9 mouse cellular contexts compared by ENCODE assay signal in the genomic region with DNA sequence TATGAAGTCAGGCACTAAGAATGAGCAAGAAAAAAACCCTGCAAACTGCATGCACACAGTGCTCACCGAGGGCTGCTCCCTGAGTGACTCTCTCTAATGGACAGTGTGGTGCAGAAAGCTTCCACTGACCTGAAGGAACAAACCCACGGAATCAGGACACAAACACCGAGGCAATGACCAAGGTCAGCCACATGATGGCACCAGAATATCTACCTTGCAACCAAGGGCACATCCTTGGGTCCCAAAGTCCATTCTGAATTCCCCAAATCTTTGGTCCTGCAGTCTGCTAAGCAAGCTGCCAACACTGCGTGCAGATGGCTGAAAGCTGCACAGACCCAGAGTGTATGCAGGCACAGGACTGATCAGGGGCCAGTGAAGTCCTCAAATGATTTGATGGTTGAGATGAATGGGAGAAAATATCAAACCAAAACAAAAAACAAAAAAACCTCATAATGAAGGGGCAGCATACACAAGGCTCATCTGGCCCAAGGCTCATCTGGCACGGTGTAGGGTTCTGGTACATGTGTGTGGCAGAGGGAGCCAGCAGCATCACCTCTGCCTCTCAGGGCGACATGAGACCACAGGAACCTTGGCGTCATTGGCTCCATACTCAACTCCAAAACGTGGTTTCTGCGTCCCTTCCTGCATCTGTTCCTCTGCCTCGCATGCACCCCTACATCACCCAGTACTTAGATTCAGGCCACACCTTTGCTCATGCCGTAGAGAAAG.
DNase-seq lines count a peak whose midpoint lies in the region; ATAC-seq lines count a peak whose summit lies in the region.
"Had no signal": no experiment of that assay in that cellular context is flagged by ENCODE, and none has a peak within 500 bp of the region (broad histone marks: within the 10 kb centered on the region; RNA-seq: fewer than 3 reads in every experiment).

No protein-coding gene starts in this region.

- no peak overlapping the region for H3K4me3 ChIP-seq in kidney, embryonic 16.5 days (ENCODE audit: low read length)
- H3K4me3 ChIP-seq in embryonic facial prominence, embryonic 14.5 days (ENCODE audit: low read depth, low read length) = no peak overlapping the region
- no peak overlapping the region for H3K4me3 ChIP-seq in lung, embryonic 16.5 days (ENCODE audit: low read length)
- H3K4me3 ChIP-seq: limb, embryonic 12.5 days had no signal

- H3K9ac ChIP-seq in kidney, embryonic 16.5 days (replicated peaks; ENCODE audit: low read length) = no peak overlapping the region
- no peak overlapping the region for H3K9ac ChIP-seq in embryonic facial prominence, embryonic 14.5 days (ENCODE audit: low read depth, low read length)
- H3K9ac ChIP-seq in lung, embryonic 16.5 days (ENCODE audit: low read length) = no peak overlapping the region
- H3K9ac ChIP-seq: limb, embryonic 12.5 days had no signal

- no peak overlapping the region for H3K4me2 ChIP-seq in kidney, embryonic 16.5 days (replicated peaks; ENCODE audit: low read depth, low read length)
- no peak overlapping the region for H3K4me2 ChIP-seq in embryonic facial prominence, embryonic 14.5 days (ENCODE audit: low read depth, low read length)
- H3K4me2 ChIP-seq in lung, embryonic 16.5 days (ENCODE audit: low read depth, low read length) = no peak overlapping the region
- H3K4me2 ChIP-seq: limb, embryonic 12.5 days had no signal

- no peak; the same call in 1 of the 2 replicates for ATAC-seq in kidney, embryonic 16.5 days (ENCODE audit: low FRiP score, low TSS enrichment)
- 0 out of 2 replicates have a peak, but pooled peaks have one; percentile 53 for ATAC-seq in embryonic facial prominence, embryonic 14.5 days (ENCODE audit: low read depth)
- ATAC-seq in lung, embryonic 16.5 days (ENCODE audit: low read depth) = 0 out of 2 replicates have a peak, but pooled peaks have one; percentile 31

- 79% methylated on average over 11 of the region's 11 CpGs for WGBS in kidney, embryonic 16.5 days
- WGBS in embryonic facial prominence, embryonic 14.5 days = 71% methylated on average over 11 of the region's 11 CpGs
- WGBS in lung, embryonic 16.5 days = 76% methylated on average over 11 of the region's 11 CpGs

- DNase-seq in kidney, adult 18-20 months = peak; percentile 64
- peak; percentile 29 for DNase-seq in adrenal gland, postnatal 25 days
- DNase-seq in embryonic facial prominence, embryonic 14.5 days (ENCODE audit: low spot score) = peak; percentile 60
- DNase-seq in kidney, adult 9 months = peak; percentile 61
- DNase-seq in retina, postnatal 1 day = peak; percentile 79
- DNase-seq in spleen, postnatal 10 days (ENCODE audit: low spot score in 2 of 2) = no peak

- no peaks in the 10 kb centered on the region for H3K9me3 ChIP-seq in kidney, embryonic 16.5 days (ENCODE audit: low read length)
- H3K9me3 ChIP-seq in embryonic facial prominence, embryonic 14.5 days (ENCODE audit: control insufficient read depth, low read length) = no peaks in the 10 kb centered on the region
- H3K9me3 ChIP-seq in lung, embryonic 16.5 days (ENCODE audit: control insufficient read depth, low read length) = no peaks in the 10 kb centered on the region
- H3K9me3 ChIP-seq: limb, embryonic 12.5 days had no signal

- peaks cover 21% of the 10 kb centered on the region for H3K36me3 ChIP-seq in kidney, embryonic 16.5 days (ENCODE audit: insufficient read depth, low read length)
- H3K36me3 ChIP-seq in embryonic facial prominence, embryonic 14.5 days (ENCODE audit: control insufficient read depth, insufficient read depth, low read length) = peaks cover 72% of the 10 kb centered on the region
- peaks cover 24% of the 10 kb centered on the region for H3K36me3 ChIP-seq in lung, embryonic 16.5 days (ENCODE audit: control insufficient read depth, insufficient read depth, low read length)

- H3K4me1 ChIP-seq in kidney, embryonic 16.5 days (ENCODE audit: insufficient read depth, low read length) = no peaks in the 10 kb centered on the region
- no peaks in the 10 kb centered on the region for H3K4me1 ChIP-seq in embryonic facial prominence, embryonic 14.5 days (ENCODE audit: control insufficient read depth, insufficient read depth, low read length)
- no peaks in the 10 kb centered on the region for H3K4me1 ChIP-seq in lung, embryonic 16.5 days (replicated peaks; ENCODE audit: control insufficient read depth, insufficient read depth, low read length)
- H3K4me1 ChIP-seq: limb, embryonic 12.5 days had no signal

- no peaks in the 10 kb centered on the region for H3K27me3 ChIP-seq in kidney, embryonic 16.5 days (ENCODE audit: insufficient read depth, low read length)
- no peaks in the 10 kb centered on the region for H3K27me3 ChIP-seq in embryonic facial prominence, embryonic 14.5 days (replicated peaks; ENCODE audit: control insufficient read depth, insufficient read depth, low read length)
- H3K27me3 ChIP-seq in lung, embryonic 16.5 days (ENCODE audit: control insufficient read depth, insufficient read depth, low read depth, low read length) = no peaks in the 10 kb centered on the region
- H3K27me3 ChIP-seq: limb, embryonic 12.5 days had no signal

- no peak overlapping the region for H3K27ac ChIP-seq in kidney, embryonic 16.5 days (ENCODE audit: low read length)
- H3K27ac ChIP-seq in embryonic facial prominence, embryonic 14.5 days (replicated peaks; ENCODE audit: low read depth, low read length) = no peak overlapping the region
- no peak overlapping the region for H3K27ac ChIP-seq in lung, embryonic 16.5 days (ENCODE audit: low read length)
- H3K27ac ChIP-seq: limb, embryonic 12.5 days had no signal

Comparison
In these comparisons a context has a peak if more than half of its experiments do, and no peak if none do; other contexts are left out.
1. DNase-seq: peak in kidney, adult 18-20 months (single experiment), adrenal gland, postnatal 25 days (single experiment), embryonic facial prominence, embryonic 14.5 days (single experiment), kidney, adult 9 months (single experiment) and retina, postnatal 1 day (single experiment); none in spleen, postnatal 10 days (0 of 2).